Mouse (Mus musculus) embryonic fibroblast, embryonic 13.5 days (primary cell): ENCODE data around the gene Jun.

ENCODE experiments used
- CTCF ChIP-seq: IDR thresholded peaks from 2 replicates; pipeline ENCODE4 v1.5.1; 2011; ENCODE audit warnings: mild to moderate bottlenecking, control low read depth, low read length, moderate library complexity, borderline replicate concordance; ENCODE audit not compliant: insufficient read depth
- POLR2A ChIP-seq: IDR thresholded peaks from 2 replicates; pipeline ENCODE4 v1.6.1; 2011; ENCODE audit warnings: low read depth, mild to moderate bottlenecking, control low read depth, low read length, moderate library complexity

DNA sequence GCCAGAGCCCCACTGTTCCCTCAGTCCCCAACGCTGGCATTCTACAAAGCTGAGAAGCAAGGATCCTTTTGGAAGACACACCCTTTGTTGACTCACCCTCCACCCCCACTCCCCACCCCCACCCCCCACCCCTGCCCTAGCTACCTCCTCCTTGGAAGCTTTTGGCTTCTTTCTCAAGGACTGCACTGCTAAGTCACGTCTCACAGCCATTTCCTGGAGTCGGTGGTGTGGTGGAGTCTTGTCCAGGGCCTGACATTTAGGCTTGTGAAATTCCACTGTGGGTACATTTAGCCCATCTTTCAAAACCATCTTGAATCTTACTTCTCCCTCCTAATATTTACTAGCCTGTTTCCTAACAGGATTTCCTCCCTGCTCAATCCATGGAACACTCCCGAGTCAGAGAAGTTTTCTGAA, 42.7 kb upstream of the Jun start:
- no peak for TF ChIP-seq CTCF
- TF ChIP-seq POLR2A, result no peak
